Mouse (Mus musculus) hematopoietic stem cell, adult 5-6 weeks (primary cell): ENCODE results near the gene Cxcl5. TPM values are rescaled to one million over a fixed set of nuclear protein-coding genes. Genes with fewer than 3 reads are reported as not detected.
A peak's percentile ranks its signal among the peaks of the same experiment; 100 is the strongest.

ENCODE experiments used
- ATAC-seq, 2 experiments: fragments of 125-278 bp in 1 of 2; replicated peaks in 1 of 2; 2 replicates each; pipeline ENCODE4 v1.8.0; 2016 to 2017; ENCODE audit warnings: inconsistent platforms in 2 of 2, mild to moderate bottlenecking in 2 of 2, moderate number of reproducible peaks in 2 of 2, low read depth in 1 of 2, moderate TSS enrichment in 1 of 2; ENCODE audit not compliant: low FRiP score in 2 of 2, poor library complexity in 2 of 2, severe bottlenecking in 2 of 2, insufficient read depth in 1 of 2, low TSS enrichment in 1 of 2
- total RNA-seq: library from RNA; stranded (forward); fragments of 172-1452, 232-1000 nt; gene quantifications from 2 replicates; pipeline ENCODE4 v1.2.3, GENCODE M21; 2017

Cxcl5 gene
- not detected in 2 replicates for total RNA-seq

DNA sequence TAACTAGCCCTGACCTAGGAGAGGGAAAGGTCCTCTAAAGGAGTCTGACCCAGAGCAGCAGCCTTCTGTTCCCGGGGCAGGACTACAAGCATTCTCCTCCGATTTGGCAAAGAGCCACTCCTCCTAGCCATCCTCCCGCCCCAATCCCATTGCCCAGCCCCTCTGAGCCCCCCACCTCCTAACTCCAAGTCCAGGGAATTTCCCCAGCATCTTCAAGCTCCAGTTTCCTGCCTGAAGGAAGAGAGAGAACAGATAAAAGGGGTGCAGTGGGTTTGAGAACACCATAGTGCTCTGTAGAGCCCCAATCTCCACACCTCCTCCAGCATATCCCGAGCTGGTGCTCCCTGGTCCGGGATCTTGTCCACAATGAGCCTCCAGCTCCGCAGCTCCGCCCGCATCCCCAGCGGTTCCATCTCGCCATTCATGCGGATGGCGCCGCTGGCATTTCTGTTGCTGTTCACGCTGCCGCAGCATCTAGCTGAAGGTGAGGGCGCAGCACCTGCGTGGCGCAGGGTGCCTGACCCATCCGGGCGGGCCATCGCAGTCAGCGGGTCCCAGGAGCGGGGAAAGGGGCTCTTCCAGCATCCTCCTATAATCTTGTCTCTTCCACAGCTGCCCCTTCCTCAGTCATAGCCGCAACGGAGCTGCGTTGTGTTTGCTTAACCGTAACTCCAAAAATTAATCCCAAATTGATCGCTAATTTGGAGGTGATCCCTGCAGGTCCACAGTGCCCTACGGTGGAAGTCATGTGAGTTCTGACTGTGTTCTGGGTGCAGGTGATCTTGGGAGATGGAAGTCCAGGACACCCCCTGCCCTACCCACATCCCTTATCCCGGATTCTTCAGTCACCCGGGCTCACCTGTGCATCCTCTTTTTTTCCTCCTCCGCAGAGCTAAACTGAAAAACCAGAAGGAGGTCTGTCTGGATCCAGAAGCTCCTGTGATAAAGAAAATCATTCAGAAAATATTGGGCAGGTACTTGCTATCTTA is at the start of gene Cxcl5:
Cxcl5 (plus strand) TSS at position 284 of the 989 bp plus-strand sequence.
- ATAC-seq, result peak; percentile 8 to 29; a peak in 1 of 4 replicates

- ATAC-seq, result no peak
These were observed 47.8 kb upstream of the Cxcl5 start for GRCm38 (mm10) chr5:90711409-90711808.

DNA sequence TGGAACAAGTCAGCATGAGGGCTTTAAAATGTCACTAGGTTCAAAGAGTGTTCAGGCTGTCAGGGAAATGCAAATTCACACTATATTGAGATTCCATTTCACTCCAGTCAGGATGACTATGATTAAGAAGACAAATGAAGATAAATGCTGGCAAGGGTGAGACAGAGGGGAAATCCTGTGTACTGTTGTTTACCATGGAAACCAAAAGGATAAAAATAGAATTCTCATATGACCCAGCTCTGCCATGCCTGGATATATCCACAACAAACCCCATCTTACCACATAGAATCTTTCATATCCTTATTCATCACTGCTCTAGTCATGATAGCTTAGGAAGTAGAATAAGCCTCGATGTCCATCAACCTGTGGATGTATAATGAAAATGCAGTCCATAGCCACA is 41.2 kb upstream of the Cxcl5 start:
- ATAC-seq, result no peak

DNA sequence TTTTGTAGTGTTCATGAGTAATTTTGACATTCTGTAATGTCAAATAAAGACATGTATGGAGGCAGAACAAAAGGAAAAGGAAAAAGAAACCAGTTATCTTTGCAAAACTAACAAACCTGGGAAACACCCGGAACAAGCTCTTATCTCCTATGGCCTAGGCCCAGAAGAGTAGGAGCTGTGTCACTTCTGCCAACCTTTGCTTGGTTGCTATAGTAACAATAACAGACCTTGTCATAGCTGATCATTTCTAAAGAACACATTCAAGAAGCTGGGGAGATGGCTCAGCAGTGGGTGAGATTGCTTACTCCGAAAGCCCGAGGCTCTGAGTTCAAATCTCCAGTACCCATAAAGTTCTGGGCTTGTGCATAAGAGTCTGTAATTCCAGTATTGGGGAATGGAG is 36.5 kb upstream of the Cxcl5 start:
- ATAC-seq, result peak in 1 of 2 experiments; percentile 21; a peak in 1 of 4 replicates

GRCm38 (mm10) chr5:90728254-90728653 is 30.9 kb upstream of the Cxcl5 start:
- ATAC-seq, result no peak

DNA sequence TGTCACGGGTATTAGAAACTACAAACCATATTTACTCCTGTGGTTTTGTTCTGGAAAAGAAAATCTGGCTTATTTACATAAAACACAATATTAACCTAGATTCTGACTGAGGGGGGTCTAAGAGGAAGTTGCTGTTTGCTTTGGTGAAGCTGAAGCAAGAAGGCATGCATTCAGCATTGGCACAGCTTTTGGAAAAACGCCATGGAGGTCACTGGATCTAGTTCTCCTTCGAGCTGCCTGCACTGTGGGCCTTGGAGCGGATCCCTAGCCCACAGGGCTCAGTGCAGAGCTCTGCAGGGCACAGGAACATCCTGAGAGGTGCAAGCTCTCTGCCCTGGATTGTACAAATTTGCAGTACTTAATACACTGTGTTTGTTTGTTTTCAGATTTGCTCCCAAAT is 27.7 kb upstream of the Cxcl5 start:
- ATAC-seq, result peak; percentile 62 to 76

- ATAC-seq, result peak; percentile 99
These were observed 17.1 kb upstream of the Cxcl5 start for GRCm38 (mm10) chr5:90742029-90742428.

- ATAC-seq, result no peak
These were observed 5.2 kb upstream of the Cxcl5 start for GRCm38 (mm10) chr5:90753934-90754333.

DNA sequence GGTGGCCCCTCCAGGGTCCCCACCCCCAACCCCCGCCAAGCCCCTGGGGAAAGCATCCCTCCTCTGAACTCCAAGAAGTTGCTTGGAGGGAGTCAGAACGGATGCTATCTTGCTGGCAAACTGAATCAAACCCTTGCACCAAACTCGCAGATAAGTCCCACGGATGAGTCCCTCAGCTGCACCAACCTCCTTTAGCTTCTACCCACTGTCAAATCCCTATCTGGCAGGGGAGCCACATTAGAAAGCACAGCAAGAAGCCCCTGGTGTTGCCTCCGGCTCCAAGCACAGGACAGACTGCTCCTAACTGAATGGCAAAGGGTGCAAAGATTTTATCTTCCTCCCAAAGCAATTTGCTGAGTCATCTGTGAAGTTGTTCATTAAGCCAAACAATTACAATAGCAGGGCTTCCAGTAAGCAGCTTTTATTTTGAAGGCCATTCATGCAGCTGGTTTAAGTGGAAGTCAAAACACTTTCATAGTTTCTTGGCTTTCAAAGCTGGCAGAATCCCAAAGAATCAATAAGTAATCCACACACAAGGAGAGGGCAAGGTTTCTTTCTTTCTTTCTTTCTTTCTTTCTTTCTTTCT is 1.0 kb upstream of the Cxcl5 start:
- ATAC-seq, result peak in 1 of 2 experiments; percentile 23; a peak in 1 of 4 replicates

DNA sequence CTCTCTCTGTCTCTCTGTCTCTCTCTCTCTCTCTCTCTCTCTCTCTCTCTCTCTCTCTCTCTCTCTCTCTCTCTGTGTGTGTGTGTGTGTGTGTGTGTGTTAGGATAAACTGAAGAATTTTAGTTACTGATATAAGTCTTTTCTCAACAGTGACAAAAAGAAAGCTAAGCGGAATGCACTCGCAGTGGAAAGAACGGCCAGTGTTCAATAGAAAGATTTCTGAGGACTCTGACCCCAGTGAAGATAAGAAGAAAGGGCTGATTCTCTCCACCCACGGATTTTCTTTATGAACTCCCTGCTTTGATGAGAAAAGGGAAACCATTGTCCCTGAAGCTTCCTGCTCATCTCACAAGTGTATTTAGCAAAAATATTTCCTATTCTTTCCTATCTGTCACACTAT is 1.1 kb downstream of the Cxcl5 start:
- ATAC-seq, result no peak

DNA sequence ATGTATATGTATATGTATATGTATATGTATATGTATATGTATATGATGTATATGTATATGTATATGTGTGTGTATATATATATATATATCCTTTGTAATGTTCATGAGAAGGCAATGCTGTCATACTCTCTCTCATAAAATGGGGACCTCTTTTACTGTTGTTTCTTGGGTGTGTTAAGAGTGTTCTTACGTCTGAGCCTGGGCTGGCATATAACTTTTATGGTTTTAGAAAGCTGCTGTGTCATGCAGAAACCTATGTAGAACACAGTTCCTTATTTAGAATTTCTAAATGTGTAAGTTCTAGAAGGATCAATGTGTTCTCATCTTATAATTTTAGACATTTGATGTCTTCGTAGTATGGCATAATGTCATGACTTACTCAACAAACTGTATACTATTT is 1.7 kb downstream of the Cxcl5 start:
- no peak for ATAC-seq

GRCm38 (mm10) chr5:90761834-90762233 is 2.7 kb downstream of the Cxcl5 start:
- ATAC-seq, result no peak

- ATAC-seq, result no peak
These were observed 4.9 kb downstream of the Cxcl5 start for GRCm38 (mm10) chr5:90763912-90764665.

GRCm38 (mm10) chr5:90765821-90766606 is 6.9 kb downstream of the Cxcl5 start:
- no peak for ATAC-seq

GRCm38 (mm10) chr5:90768218-90768617 is 9.1 kb downstream of the Cxcl5 start, which contains the start of gene Ppbp:
Ppbp (plus strand) TSS chr5:90768518.
- ATAC-seq, result no peak

DNA sequence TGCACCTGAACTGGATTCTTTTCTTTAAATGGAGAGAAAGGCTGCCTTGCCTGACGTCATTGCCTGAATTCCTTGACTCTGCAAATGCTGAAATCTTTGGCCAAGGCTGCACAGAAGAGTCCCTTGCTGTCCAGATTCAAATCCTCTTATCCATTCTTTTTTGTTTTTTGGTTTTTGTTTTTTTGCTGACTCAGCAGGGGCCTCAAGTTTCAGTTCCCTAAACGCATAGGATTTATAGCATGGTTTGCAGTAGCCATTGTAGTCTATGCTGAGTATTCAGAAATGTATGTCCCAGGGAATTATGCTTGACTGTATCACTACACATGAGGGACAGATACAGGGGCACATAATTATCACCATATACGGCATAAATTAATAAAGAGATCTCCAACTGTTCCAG is 12.2 kb downstream of the Cxcl5 start:
- peak; percentile 18 to 25; a peak in 2 of 4 replicates for ATAC-seq
